19 mouse cellular contexts compared by ENCODE assay signal in the genomic region with DNA sequence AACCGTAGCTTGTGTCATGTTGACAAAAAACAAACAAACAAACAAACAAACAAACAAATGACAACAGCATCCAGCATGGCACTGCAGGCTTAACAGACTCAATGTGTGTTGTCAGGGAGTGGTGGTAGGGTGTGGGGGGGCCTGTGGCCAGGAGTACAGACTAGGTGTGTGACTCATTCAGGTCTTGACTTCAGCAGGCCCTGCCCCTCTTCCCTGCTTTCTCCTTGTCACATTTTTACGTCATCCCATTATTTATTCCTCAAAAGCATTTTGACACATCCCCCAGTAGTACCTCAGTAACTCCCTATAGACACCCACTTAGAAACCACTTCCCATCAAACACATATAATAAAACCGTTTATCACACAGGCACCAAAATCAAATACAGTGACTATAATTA.
"Had no signal": no experiment of that assay in that cellular context is flagged by ENCODE, and none has a peak within 500 bp of the region (broad histone marks: within the 10 kb centered on the region; RNA-seq: fewer than 3 reads in every experiment).

No protein-coding gene starts in this region.

- H3K4me3 ChIP-seq: midbrain, embryonic 10.5 days; midbrain, embryonic 12.5 days; myocyte; neural tube, embryonic 13.5 days; neural tube, embryonic 15.5 days had no signal

- ATAC-seq: midbrain, embryonic 16.5 days had no signal

- DNase-seq: lung, adult 18-20 months; lung, embryonic 14.5 days; lung, postnatal 10 days; lung, postnatal 4 days; midbrain, embryonic 14.5 days; retina, postnatal 1 day; right cerebral cortex, adult 18-20 months; right cerebral cortex, postnatal 25 days; right cerebral cortex, postnatal 4 days; spleen, adult 18-20 months; thymus, adult 18-20 months; thymus, postnatal 14 days; thymus, postnatal 36 days had no signal

- H3K36me3 ChIP-seq: midbrain, embryonic 12.5 days; neural tube, embryonic 13.5 days; neural tube, embryonic 15.5 days had no signal

- H3K27ac ChIP-seq: midbrain, embryonic 10.5 days; midbrain, embryonic 12.5 days; neural tube, embryonic 13.5 days; neural tube, embryonic 15.5 days had no signal

- H3K9me3 ChIP-seq: midbrain, embryonic 10.5 days; midbrain, embryonic 12.5 days; neural tube, embryonic 13.5 days; neural tube, embryonic 15.5 days had no signal

- H3K4me2 ChIP-seq: lung, embryonic 14.5 days; midbrain, embryonic 12.5 days; neural tube, embryonic 13.5 days; neural tube, embryonic 15.5 days had no signal

- H3K9ac ChIP-seq: lung, embryonic 14.5 days; midbrain, embryonic 12.5 days; neural tube, embryonic 13.5 days; neural tube, embryonic 15.5 days had no signal
